Mouse (Mus musculus): ENCODE data around the gene Arhgap19.
"Not testable (repeated sequence)": the region's sequence is repeated elsewhere in the genome, so short reads cannot be mapped to it uniquely, and the experiment has no call there.

The Arhgap19 gene

GRCm38 (mm10) chr19:41801742-41802369 is at the start of gene Arhgap19:
Arhgap19 (minus strand) TSS chr19:41802047.
- DNase-seq (ENCODE audit: low spot score in 2 of 2), result peak; percentile 87 to 92

GRCm38 (mm10) chr19:41850719-41851543 is 49.1 kb upstream of the Arhgap19 start:
- DNase-seq (ENCODE audit: low spot score in 2 of 2), result no peak

- DNase-seq (ENCODE audit: low spot score in 2 of 2), result no peak
Observed at GRCm38 (mm10) chr19:41850021-41850718, 48.3 kb upstream of the Arhgap19 start.

GRCm38 (mm10) chr19:41847992-41848851 is 46.4 kb upstream of the Arhgap19 start, which contains the start of gene Frat2:
Frat2 (minus strand) TSS chr19:41848132.
- peak; percentile 84 to 91 for DNase-seq (ENCODE audit: low spot score in 2 of 2)

- DNase-seq (ENCODE audit: low spot score in 2 of 2), result not testable (repeated sequence)
Observed at GRCm38 (mm10) chr19:41847614-41847991, 45.8 kb upstream of the Arhgap19 start.

- DNase-seq (ENCODE audit: low spot score in 2 of 2), result peak; percentile 35 to 53
Observed at GRCm38 (mm10) chr19:41847091-41847581, 45.3 kb upstream of the Arhgap19 start.

GRCm38 (mm10) chr19:41846366-41847090 is 44.7 kb upstream of the Arhgap19 start:
- DNase-seq (ENCODE audit: low spot score in 2 of 2), result no peak

- DNase-seq (ENCODE audit: low spot score in 2 of 2), result no peak
Observed at GRCm38 (mm10) chr19:41844345-41844744, 42.5 kb upstream of the Arhgap19 start.

GRCm38 (mm10) chr19:41842706-41843105 is 40.9 kb upstream of the Arhgap19 start:
- no peak for DNase-seq (ENCODE audit: low spot score in 2 of 2)

GRCm38 (mm10) chr19:41842196-41842595 is 40.3 kb upstream of the Arhgap19 start:
- DNase-seq (ENCODE audit: low spot score in 2 of 2), result no peak

- no peak for DNase-seq (ENCODE audit: low spot score in 2 of 2)
Observed at GRCm38 (mm10) chr19:41841105-41841750, 39.4 kb upstream of the Arhgap19 start.

- DNase-seq (ENCODE audit: low spot score in 2 of 2), result no peak
Observed at GRCm38 (mm10) chr19:41839685-41840084, 37.8 kb upstream of the Arhgap19 start.

GRCm38 (mm10) chr19:41838808-41839207 is 37.0 kb upstream of the Arhgap19 start:
- DNase-seq (ENCODE audit: low spot score in 2 of 2), result no peak

GRCm38 (mm10) chr19:41837917-41838261 is 36.0 kb upstream of the Arhgap19 start:
- no peak for DNase-seq (ENCODE audit: low spot score in 2 of 2)

- DNase-seq (ENCODE audit: low spot score in 2 of 2), result no peak
Observed at GRCm38 (mm10) chr19:41837194-41837916, 35.5 kb upstream of the Arhgap19 start.

- no peak for DNase-seq (ENCODE audit: low spot score in 2 of 2)
Observed at GRCm38 (mm10) chr19:41836719-41837118, 34.9 kb upstream of the Arhgap19 start.

- DNase-seq (ENCODE audit: low spot score in 2 of 2), result peak in 1 of 2 experiments; percentile 12
Observed at GRCm38 (mm10) chr19:41835816-41836215, 34.0 kb upstream of the Arhgap19 start.

GRCm38 (mm10) chr19:41835407-41835806 is 33.6 kb upstream of the Arhgap19 start:
- no peak for DNase-seq (ENCODE audit: low spot score in 2 of 2)

GRCm38 (mm10) chr19:41832501-41833201 is 30.8 kb upstream of the Arhgap19 start:
- DNase-seq (ENCODE audit: low spot score in 2 of 2), result peak in 1 of 2 experiments; percentile 28
